Mouse (Mus musculus): ENCODE measurements around the gene Ppfia3.
"Not testable (repeated sequence)": the region's sequence is repeated elsewhere in the genome, so short reads cannot be mapped to it uniquely, and the experiment has no call there.

Ppfia3 gene

DNA sequence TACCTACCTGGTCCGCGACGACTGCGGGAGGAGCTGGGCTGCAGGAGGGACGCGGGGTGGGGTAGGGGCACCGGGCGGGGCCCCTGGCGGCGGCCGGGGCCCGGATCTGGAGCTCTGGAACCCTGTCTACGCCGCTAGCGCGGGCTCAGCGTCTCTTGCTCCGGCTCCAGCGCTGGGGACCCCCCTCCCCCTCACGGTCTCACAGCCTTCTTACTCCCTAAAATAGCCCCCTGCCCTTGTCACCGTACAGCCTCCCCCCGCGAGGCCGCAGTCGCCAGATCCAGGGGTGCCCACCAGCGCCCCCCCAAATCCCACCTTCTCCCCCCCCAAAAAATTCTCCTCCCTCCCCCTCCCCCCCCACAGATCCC, at the start of gene Ppfia3:
TSS of gene Ppfia3 (minus strand) at position 368 of the 368 bp plus-strand sequence.
- no peak for DNase-seq (ENCODE audit: low read depth, low spot score)

DNA sequence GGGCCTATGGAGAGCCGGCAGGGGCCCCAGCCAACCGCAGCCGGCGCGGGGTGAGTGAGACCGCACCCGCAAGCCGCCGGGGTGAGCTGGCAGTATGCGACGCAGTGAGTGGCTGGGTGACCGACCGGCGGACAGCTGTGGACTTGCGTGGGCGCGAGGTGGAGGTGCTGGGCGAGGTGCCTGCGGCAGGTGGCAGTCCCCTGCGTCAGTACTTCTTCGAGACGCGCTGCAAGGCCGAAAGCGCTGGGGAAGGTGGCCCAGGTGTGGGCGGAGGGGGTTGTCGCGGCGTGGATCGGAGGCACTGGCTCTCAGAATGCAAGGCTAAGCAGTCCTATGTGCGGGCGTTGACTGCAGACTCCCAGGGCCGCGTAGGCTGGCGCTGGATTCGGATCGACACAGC, 48.8 kb upstream of the Ppfia3 start:
- peak; percentile 65 for DNase-seq (ENCODE audit: low read depth, low spot score)

DNA sequence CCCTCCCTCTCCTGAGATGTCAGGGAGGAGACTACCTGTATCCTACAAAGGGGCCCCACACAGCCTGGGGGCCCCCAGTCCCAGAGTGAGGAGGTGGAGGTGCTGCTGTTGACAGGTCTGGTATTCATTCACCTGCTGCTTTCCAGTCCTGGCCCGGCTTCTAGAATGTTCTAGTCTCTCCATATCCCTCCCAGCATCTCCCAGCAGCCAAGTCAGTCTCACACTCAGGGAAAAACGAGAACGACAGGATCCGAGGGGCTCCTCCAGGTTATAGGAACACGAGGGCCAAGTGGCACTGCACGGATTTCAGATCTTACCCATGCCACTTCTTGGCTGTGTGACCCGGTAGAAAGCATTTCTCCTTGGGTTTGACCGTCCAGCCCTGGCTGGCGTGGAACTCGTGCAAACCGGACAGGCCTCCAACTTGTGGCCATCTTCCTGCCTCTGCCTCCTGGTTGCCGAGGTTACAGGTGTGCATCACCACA, 48.0 kb upstream of the Ppfia3 start:
- no peak for DNase-seq (ENCODE audit: low read depth, low spot score)

DNA sequence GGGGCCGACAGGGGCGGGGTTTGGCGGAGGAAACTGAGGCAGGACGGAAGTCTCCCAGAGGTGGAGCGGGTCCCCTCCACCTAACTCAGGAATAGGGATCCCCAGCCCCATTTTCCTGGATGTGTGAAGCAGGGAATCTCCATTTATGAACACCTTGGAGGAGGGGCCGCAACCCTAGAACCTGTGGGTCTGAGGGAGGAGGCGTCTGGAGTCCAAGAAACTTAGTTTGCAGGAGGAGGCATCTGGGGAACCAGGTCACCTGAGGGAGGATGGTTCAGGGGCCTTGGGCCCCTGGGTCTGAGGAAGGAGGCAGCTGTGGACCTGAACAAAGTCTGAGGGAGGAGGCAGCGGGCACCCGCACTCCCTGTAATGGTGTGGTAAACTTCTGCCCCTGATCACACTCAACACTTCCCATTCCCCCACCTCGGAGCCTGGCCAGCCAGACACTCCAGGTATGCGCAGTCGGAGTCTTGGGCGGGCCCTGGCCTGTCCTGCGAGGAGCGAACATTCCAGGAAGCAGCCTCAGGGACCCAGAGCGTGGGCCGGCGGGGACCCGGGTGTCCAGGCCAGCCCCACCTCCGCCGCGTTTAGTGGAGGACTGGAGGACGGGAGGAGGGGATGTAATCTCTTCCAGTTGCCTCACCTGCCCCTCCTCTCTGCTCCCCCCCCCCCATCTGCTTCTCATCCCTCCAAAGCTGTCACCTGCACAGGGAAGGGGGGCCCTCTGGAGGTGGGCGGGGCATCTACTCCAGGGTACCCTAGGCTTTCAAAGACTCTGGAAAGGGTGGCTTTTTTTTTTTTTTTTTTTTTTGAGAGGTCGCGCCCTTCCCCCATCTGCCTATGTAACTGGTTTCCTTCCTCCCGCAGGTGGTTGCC, 47.3 kb upstream of the Ppfia3 start:
- DNase-seq (ENCODE audit: low read depth, low spot score) = peak; percentile 27

DNA sequence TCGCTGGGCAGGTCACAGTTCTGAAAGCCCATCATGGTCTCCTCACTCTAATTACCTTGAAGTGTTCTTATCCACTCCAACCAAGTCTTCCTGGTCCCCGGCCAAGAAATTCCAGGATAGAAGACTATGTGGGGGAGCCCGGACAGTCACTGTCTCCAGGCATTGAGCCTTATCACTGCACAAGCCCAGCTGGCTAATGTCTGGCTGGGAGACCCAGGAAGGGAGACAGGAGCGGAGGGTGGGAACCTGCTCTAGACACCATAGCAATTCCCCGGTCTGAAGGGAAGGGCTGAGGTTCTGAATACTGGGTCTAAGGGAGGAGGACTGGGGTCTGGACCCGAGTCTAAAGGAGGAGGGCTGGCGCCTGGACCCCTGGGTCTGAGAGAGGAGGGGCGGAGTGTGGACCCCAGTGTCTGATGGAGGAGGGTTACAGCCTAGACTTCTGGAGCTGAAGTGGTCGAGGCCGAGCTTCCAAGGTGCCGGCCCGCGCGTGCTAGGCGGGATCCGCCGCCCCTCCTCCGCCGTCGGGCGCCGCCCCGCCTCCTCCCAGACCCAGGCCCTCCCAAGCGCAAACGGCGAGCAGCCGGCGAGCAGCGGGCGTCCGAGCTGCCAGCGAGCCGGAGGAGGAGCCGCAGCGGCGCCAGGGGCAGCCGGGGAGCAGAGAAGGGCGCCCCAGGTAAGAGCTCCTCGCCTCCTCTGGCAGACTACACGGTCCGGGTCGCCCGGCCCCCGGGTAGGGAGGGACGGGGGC, 46.5 kb upstream of the Ppfia3 start, which contains the start of gene Ntf5:
TSS of gene Ntf5 (plus strand) at position 583 of the 751 bp plus-strand sequence.
- DNase-seq (ENCODE audit: low read depth, low spot score) = peak; percentile 40

DNA sequence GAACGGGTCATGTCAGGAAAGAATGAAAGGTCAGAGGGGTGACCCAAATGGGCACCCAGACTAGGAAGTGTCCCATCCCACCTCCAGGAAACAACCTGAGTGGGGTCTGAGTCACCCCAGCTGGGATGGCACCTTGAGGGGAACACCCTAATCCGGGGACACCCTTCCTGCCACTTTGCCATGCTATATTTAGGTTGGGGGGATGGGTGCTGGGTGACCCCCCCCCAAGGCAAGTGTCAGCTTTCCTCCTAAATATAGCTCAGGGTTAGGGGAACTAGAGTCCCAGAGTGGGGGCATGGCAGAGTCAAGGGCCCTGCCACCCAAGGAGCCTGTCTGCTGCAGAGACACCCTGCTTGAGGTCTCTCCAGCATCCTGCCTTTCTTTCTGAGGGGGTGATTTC, 45.6 kb upstream of the Ppfia3 start:
- DNase-seq (ENCODE audit: low read depth, low spot score) = no peak

DNA sequence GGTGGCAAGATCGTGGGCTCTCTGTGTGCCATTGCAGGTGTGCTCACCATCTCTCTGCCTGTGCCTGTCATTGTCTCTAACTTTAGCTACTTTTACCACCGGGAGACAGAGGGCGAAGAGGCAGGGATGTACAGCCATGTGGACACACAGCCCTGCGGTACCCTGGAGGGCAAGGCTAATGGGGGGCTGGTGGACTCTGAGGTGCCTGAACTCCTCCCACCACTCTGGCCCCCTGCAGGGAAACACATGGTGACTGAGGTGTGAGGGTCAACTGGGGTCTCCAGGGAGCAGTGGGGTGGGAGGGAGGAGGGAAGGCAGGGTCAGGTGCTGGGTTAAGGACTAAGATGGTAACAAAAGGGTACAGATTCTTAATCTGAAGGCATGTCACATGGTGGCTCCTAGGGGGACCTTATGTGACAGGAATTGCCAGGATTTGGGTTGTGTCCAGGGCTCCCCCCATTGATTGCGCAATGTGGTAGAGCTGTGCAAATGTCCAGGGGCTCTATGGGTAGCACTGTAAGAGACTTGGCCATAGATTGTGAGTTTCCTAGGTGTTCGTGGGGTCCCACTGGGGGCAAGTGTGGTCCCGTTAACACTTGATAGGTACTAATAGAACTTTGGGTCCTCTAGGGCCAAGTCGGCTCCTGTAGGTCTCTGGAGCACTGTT, 42.8 kb upstream of the Ppfia3 start:
- DNase-seq (ENCODE audit: low read depth, low spot score) = no peak

DNA sequence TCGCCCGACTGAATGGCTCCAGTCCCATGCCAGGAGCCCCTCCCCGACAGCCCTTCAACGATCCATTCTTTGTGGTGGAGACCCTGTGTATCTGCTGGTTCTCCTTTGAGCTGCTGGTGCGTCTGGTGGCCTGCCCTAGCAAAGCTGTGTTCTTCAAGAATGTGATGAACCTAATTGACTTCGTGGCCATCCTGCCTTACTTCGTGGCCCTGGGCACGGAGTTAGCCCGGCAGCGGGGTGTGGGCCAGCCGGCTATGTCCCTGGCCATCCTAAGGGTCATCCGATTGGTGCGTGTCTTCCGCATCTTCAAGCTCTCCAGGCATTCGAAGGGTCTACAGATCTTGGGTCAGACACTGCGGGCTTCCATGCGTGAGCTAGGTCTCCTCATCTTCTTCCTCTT, 42.1 kb upstream of the Ppfia3 start:
- DNase-seq (ENCODE audit: low read depth, low spot score) = no peak

DNA sequence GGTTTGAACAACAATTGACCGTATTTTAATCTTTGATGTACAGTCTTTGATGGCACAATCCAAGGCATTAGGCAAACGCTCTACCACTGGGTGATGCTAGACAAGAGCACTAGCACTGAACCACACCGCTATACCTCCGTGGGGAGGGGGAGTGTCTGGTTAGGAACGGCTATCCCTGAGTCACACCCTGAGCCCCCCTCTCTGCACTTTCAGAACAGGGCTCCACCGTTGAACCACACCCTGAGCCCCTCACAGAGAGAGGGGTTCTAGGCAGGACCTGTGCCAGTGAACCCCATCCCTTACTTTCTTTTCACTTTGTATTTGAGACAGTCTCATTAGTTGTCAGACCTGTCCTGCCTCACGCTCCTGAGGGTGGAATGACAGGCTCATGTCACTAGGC, 41.5 kb upstream of the Ppfia3 start:
- DNase-seq (ENCODE audit: low read depth, low spot score) = no peak

DNA sequence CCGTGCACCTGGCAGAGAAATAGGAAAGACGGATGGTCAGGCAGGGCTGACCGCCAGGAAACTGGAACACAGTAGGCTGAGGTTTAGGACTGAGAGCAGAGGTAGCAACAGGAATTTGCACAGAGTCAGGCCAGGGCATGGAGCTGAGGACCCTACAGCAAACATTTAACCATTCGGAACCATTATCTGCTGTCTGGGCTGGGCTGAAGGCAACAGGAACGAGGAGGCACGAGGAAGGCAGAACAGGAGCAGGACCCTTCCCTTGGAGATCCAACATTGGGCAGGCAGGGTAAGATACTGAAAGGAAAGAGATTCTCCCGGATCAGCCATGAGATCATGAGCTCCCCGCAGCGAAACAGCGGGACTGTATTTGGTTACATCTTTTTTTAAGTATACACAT, 41.0 kb upstream of the Ppfia3 start:
- DNase-seq (ENCODE audit: low read depth, low spot score) = no peak

DNA sequence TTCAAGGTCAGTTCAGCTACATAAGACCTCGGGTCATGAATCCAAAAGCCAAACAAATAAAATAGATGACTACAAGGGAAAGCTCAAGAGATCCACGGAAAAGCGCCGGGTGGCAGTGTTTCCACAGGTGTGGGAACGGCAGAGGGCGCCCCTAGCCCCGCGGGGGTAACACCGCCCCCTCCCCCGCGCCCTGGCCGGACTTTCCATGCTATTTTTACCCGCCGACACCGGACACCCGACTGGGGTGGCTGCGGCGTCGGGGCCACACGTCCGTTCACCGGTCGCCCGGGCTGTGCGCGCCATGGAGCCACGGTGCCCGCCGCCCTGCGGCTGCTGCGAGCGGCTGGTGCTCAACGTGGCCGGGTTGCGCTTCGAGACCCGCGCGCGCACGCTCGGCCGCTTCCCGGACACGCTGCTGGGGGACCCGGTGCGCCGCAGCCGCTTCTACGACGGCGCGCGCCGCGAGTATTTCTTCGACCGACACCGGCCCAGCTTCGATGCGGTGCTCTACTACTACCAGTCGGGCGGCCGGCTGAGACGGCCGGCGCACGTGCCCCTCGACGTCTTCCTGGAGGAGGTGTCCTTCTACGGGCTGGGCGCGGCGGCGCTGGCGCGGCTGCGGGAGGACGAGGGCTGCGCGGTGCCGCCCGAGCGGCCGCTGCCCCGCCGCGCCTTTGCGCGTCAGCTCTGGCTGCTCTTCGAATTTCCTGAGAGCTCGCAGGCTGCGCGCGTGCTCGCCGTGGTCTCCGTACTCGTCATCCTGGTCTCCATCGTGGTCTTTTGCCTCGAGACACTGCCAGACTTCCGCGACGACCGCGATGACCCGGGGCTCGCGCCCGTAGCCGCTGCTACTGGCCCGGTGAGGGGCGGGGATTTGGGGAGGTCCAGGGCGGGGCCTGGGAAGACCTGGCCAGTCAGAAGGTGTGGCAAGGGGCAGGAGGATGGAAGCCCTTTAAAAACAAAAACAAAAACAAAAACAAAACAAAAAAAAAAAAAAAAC, 39.6 kb upstream of the Ppfia3 start:
- DNase-seq (ENCODE audit: low read depth, low spot score) = peak; percentile 37

DNA sequence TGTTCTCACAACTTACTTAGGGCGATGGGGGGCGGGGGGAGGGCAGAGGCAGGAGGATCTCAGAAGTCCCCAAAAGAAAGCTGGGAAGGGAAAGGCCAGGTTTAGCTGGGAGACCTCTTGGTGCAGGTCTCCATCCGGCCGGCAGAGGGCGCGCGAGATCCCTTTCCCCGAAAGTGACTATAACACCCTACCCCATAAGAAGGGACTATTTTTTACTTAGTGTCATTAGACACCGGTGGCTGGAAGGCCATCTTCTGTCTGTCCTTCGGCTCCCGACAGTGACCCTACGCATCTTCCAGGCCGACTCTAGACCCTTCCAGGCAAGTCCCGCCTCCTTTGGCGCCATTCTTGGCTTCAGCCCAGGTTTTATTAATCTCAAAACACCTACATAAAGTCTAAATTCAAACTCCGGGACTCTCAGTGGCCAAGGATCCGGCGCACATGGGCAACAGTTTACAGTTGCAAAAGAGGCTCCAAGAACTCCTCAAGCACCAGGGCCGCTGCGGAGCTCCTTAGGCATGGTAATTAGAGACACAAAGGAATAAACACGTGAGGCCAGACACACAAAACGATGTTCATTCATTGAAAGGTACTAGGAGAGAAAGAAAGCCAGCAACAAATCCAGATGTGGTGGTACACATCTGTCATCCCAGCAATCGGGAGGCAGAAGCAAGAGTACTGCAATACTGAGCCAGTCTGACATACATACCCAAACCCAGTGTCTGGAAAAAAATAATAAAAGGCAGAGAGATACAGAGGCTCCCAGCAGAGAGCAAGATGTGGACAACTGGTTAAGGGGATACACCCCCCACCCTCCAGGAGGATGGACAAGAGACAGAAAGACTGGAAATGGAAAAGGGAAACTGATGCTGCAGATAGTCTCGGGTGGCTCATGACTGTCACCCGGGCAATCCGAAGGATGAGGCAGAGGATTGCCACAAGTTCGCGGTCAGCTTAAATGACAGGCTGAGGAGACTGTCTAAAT, 38.6 kb upstream of the Ppfia3 start, which contains the start of gene Kcna7:
TSS of gene Kcna7 (plus strand) at position 563 of the 985 bp plus-strand sequence.
- peak; percentile 74 for DNase-seq (ENCODE audit: low read depth, low spot score)

DNA sequence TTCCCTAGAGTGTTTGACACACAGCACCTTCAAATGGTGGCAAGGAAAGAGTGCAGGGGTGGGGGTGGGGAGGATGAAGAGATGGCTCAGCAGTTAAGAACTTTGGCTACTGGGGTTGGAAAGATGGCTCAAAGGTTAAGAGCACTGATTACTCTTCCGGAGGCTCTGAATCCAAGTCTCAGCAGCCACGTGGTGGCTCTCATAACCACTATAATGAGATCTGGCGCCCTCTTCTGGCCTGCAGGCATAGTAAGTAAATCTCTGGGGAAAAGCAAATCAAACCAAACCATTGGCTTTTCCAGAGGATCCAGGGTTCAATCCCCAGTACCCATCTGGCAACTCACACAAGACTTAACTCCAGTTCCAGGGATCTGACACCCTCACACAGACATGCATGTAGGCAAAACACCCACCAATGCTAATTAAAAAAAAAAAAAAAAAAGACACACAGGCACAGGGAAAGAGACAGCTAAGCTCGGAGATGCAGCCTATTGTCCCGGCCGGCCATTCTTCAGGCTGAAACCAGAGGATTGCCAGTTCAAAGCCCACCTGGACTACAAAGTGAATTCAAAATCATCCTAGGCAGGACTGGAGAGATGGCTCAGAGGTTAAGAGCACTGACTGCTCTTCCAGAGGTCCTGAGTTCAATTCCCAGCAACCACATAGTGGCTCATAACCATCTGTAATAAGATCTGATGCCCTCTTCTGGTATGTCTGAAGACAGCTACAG, 36.9 kb upstream of the Ppfia3 start:
- peak; percentile 89 for DNase-seq (ENCODE audit: low read depth, low spot score)

DNA sequence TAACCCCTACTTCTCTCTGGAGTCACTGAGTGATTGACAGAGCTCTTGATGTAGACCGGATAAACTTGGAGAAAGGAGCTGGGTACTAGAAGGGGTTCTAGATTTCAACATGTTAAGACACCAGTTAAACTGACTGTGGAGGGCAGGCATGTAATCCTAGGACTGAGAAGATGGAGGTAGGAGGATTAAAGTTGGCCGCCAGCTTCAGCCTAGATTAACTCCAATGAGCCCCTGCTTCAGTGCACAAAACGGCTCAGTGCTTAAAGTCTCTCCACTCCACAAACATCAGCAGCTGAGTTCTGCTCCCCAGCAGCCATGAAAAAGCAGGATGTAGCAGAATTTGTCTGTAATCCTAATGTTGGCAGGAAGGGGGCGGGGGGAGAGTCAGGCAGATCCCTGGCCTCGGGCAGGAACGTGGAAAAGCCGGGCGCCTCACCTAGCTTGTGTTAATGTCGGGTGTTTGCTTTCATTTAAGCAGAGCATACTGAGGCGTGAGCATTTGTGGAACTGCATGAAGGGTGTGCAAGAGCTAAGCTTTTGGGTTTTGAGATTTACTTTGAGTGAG, 34.8 kb upstream of the Ppfia3 start:
- DNase-seq (ENCODE audit: low read depth, low spot score) = no peak

DNA sequence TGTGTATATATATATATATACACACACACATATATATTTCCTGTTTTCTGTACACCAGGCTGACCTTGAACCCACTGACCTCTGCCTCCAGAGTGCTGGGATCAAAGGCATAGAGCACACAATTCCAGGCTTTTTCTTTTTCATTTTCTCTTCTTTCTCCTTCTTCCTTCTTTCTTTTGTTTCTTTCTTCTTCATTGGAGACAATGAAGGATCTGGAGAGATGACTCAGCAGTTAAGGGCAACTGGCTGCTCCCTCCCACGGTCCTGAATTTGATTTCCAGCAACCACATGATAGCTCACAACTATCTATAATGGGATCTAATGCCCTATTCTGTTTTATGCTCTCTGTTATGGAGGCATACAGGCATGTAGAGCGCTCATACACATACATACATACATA, 30.0 kb upstream of the Ppfia3 start:
- no peak for DNase-seq (ENCODE audit: low read depth, low spot score)

DNA sequence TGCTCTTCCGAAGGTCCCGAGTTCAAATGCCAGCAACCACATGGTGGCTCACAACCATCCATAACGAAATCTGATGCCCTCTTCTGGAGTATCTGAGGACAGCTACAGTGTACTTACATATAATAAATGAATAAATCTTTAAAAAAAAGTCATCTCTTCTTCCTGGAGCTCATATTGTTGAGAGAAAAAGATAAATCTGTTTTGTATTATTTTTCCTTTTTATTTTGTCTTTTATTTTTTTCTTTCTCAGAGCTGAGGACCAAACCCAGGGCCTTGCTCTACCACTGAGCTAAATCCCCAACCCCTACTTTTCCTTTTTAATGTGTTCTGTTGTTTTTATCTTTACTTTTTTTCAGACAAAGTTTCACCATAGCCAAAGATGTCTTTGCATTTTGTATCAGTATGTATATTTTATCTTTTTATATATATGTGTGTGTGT, 29.5 kb upstream of the Ppfia3 start:
- not testable (repeated sequence) for DNase-seq (ENCODE audit: low read depth, low spot score)

DNA sequence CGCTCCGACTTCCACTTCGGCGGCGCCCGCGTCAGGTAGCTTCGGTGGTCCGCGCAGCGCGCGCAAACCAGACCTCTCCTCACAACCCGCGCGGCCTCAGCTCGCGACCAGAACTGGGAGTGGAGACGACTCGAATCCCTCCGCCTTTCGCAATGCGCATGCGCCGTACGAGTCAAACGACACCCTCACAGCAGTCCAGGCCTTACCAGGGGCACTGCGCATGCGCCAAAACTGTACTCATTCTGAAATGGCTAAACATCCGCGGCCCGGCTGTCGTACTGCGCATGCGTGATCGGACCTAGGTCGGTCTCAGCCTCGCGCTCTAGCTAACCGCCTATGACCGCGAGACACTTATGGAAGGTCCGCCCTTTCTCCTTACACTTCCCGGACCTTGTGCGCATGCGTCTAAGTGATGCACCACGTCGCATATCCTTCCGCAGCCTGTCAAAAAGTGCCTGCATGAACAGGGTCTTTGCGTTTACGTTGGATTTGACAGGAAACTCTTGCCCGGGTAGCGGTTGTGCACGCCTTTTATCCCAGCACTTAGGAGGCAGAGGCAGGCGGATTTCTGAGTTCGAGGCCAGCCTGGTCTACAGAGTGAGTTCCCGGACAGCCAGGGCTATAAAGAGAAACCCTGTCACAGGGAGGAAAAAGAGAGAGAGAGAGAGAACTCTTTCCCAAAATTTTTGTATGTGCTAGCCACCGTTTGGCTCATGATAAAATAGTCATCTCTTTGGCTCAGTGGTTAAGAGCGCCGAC, 28.9 kb upstream of the Ppfia3 start, which contains the start of gene Snrnp70:
TSS of gene Snrnp70 (minus strand) at position 165 of the 759 bp plus-strand sequence.
- peak; percentile 100 for DNase-seq (ENCODE audit: low read depth, low spot score)

DNA sequence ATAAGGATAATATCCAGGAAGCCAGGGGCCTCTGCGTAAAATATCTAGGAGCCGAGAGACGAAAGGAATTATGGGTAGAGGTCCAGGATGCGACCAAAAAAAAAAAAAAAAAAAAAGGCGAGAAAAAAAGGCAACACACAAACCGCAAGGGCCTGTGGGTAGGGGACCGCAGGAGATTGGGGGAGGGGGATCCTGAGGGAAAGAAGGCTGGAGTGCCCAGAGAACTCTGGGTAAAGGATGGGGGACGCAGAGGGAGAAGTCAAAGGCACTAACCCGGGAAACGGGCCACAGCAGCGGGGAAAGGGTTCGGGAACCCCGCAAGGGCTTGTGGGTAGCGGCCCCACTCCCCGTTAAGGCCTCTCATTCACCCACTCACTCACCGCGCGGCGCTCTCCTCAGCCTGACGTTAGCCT, 28.3 kb upstream of the Ppfia3 start:
- no peak for DNase-seq (ENCODE audit: low read depth, low spot score)

Measured in CD4-positive, CD25-positive, alpha-beta regulatory T cell, adult 2 months (primary cell).